Mouse (Mus musculus) bone marrow, adult 2 months (tissue): Measurements from ENCODE around the gene Stat3.

Source experiments
- CTCF ChIP-seq: fragments of 200-500 bp; IDR thresholded peaks from 2 replicates; pipeline ENCODE4 v1.5.1; 2011; ENCODE audit warnings: low read length, control low read depth; ENCODE audit not compliant: control insufficient read depth, insufficient read depth
- POLR2A ChIP-seq: fragments of 200-500 bp; IDR thresholded peaks from 2 replicates; pipeline ENCODE4 v1.6.1; 2011; ENCODE audit warnings: low read depth, mild to moderate bottlenecking, control low read depth, low read length, borderline replicate concordance; ENCODE audit not compliant: control insufficient read depth

DNA sequence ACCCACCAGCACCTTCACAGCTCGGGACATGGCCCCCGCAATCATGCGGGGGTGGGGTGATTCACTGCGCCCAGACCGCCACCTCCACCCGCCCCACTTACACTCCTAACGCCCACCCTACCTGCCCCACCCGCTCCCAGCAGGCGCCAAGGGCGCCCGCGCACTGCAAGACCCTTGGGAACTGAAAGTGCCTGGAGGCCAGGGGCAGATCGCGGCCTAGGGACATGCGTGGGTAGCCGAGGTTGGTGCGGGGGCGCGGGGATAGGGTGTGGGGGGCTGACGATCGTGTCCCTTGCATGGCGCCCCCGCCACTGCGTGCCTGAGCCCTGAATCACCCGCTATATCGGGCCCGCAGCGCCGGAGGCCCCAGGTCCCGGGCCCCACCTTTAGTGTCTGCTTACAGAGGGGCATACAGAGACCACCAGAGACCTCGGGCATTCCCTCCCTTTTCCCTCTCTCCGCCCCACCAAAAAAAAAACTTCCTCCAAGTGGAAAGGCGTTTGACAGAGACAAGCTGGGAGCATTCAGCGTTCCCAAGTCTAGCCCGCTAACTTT lies 29.9 kb upstream of the Stat3 start:
- TF ChIP-seq CTCF (no peak), POLR2A (no peak)
